Mouse (Mus musculus): ENCODE results near the gene Rilpl1. TPM values are rescaled to one million over a fixed set of nuclear protein-coding genes. Genes with fewer than 3 reads are reported as not detected.

The Rilpl1 gene
- total RNA-seq, 1 experiment = 10.1 TPM

DNA sequence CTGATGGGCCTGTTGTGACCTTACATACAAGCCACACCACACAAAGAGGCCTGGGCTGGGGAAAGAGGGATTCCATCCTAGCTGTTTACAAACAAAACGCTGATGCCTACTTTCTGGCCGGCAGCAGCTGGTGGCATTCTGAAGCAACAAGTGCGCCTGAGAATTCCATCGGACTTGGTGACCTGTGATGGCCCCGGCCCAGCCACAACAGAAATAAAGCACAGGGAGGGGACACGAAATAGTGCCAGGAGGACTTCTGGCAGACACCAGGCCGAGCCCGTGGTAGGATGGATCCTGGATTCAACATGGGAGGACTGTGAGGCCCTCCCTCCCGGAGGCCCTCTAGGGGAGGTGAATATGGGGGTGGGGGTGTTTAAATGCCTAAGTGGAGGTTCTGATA lies 2.4 kb downstream of the Rilpl1 start:
- Histone ChIP-seq H3K9ac (ENCODE audit: insufficient read depth, low read depth, low read length, poor library complexity, severe bottlenecking) (no peak overlapping the region), H3K4me1 (ENCODE audit: control insufficient read depth in 2 of 2, insufficient read depth in 2 of 2, low read length in 2 of 2, poor library complexity in 1 of 2) (peaks cover 4 to 11% of the 10 kb centered on the region in 2 experiments; a peak in 3 of 4 replicates), H3K9me3 (ENCODE audit: control insufficient read depth, insufficient read depth, low read depth, low read length) (no peaks in the 10 kb centered on the region), H3K36me3 (ENCODE audit: control insufficient read depth, insufficient read depth, low read length, poor library complexity, severe bottlenecking) (no peaks in the 10 kb centered on the region), H3K27ac (ENCODE audit: insufficient read depth, low read depth, low read length, poor library complexity, severe bottlenecking) (no peak overlapping the region), H3K4me3 (ENCODE audit: insufficient read depth in 1 of 2, low read depth in 1 of 2, low read length in 2 of 2, poor library complexity in 1 of 2, severe bottlenecking in 1 of 2) (no peak overlapping the region)
- no peak for DNase-seq (ENCODE audit: low read depth, low spot score)
- in situ Hi-C loops (cut with MboI; ENCODE audit: low sequenced_read_pairs in 2 of 2, unreplicated experiment in 2 of 2) = no loop called here
- no peak for TF ChIP-seq ZNF384 (IDR thresholded peaks at IDR 0.05; ENCODE audit: low read depth, low read length)
- no peak for TF ChIP-seq HCFC1 (IDR thresholded peaks at IDR 0.05; ENCODE audit: borderline replicate concordance, insufficient read depth, low read length)
- TF ChIP-seq CHD2 (IDR thresholded peaks at IDR 0.05; ENCODE audit: low read depth, low read length) = no peak
- TF ChIP-seq ZC3H11A (IDR thresholded peaks at IDR 0.05; ENCODE audit: borderline replicate concordance, low read depth, low read length) = no peak
- TF ChIP-seq MAFK (IDR thresholded peaks at IDR 0.05; ENCODE audit: insufficient read depth, low read depth, low read length) = no peak

DNA sequence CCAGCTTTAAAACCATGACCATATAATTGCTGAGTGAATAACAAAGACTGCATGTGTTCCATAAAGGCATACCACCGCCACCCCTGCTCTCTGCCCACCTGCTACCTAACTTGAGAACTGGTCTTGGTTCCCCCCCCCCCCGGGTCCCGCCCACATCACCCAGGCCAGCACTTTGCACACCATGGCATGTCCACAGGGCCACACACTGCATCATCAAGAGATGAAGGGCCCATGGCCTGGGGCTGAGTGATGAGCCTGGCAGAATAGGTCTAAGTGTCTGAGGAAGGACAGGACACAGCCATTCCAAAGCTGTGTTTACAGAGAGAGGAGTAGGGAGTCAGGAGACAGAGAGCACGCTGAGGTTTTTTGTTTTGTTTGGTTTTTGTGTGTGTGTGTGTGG lies 2.8 kb downstream of the Rilpl1 start:
- Histone ChIP-seq H3K9ac (ENCODE audit: insufficient read depth, low read depth, low read length, poor library complexity, severe bottlenecking) (no peak overlapping the region), H3K27ac (ENCODE audit: insufficient read depth, low read depth, low read length, poor library complexity, severe bottlenecking) (no peak overlapping the region), H3K4me3 (ENCODE audit: insufficient read depth in 1 of 2, low read depth in 1 of 2, low read length in 2 of 2, poor library complexity in 1 of 2, severe bottlenecking in 1 of 2) (no peak overlapping the region), H3K4me1 (ENCODE audit: control insufficient read depth in 2 of 2, insufficient read depth in 2 of 2, low read length in 2 of 2, poor library complexity in 1 of 2) (peaks cover 4 to 11% of the 10 kb centered on the region in 2 experiments; a peak in 3 of 4 replicates), H3K9me3 (ENCODE audit: control insufficient read depth, insufficient read depth, low read depth, low read length) (no peaks in the 10 kb centered on the region), H3K36me3 (ENCODE audit: control insufficient read depth, insufficient read depth, low read length, poor library complexity, severe bottlenecking) (no peaks in the 10 kb centered on the region)
- no peak for DNase-seq (ENCODE audit: low read depth, low spot score)
- no peak for TF ChIP-seq ZNF384 (IDR thresholded peaks at IDR 0.05; ENCODE audit: low read depth, low read length)
- TF ChIP-seq MAFK (IDR thresholded peaks at IDR 0.05; ENCODE audit: insufficient read depth, low read depth, low read length) = no peak
- no peak for TF ChIP-seq HCFC1 (IDR thresholded peaks at IDR 0.05; ENCODE audit: borderline replicate concordance, insufficient read depth, low read length)
- TF ChIP-seq ZC3H11A (IDR thresholded peaks at IDR 0.05; ENCODE audit: borderline replicate concordance, low read depth, low read length) = no peak
- no peak for TF ChIP-seq CHD2 (IDR thresholded peaks at IDR 0.05; ENCODE audit: low read depth, low read length)
- in situ Hi-C loops (cut with MboI; ENCODE audit: low sequenced_read_pairs in 2 of 2, unreplicated experiment in 2 of 2) = no loop called here

DNA sequence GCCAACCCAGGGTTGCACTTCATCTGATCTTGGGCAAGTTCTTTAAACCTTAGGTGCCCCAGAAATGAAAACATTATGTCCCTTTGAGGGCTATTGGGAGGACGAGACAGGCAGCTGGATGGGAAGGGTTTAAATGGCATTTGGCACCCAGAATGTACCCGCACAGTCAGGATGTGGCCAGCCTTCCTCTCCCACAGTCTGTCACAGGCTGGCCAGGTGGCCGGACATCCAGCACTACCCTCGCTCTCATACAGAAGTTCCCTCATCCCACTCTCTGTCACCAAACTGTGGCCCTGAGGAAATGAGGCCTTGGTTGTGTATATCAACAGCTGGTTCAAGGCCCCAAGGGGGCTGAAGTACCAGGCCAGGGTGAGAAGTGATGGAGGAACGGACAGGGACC lies 6.2 kb downstream of the Rilpl1 start:
- in situ Hi-C loops (cut with MboI; ENCODE audit: low sequenced_read_pairs in 2 of 2, unreplicated experiment in 2 of 2) = no loop called here
- Histone ChIP-seq H3K4me3 (ENCODE audit: insufficient read depth in 1 of 2, low read depth in 1 of 2, low read length in 2 of 2, poor library complexity in 1 of 2, severe bottlenecking in 1 of 2) (no peak overlapping the region), H3K9me3 (ENCODE audit: control insufficient read depth, insufficient read depth, low read depth, low read length) (no peaks in the 10 kb centered on the region), H3K4me1 (ENCODE audit: control insufficient read depth in 2 of 2, insufficient read depth in 2 of 2, low read length in 2 of 2, poor library complexity in 1 of 2) (peaks cover 4 to 9% of the 10 kb centered on the region in 2 experiments; a peak in 3 of 4 replicates), H3K9ac (ENCODE audit: insufficient read depth, low read depth, low read length, poor library complexity, severe bottlenecking) (no peak overlapping the region), H3K27ac (ENCODE audit: insufficient read depth, low read depth, low read length, poor library complexity, severe bottlenecking) (no peak overlapping the region), H3K36me3 (ENCODE audit: control insufficient read depth, insufficient read depth, low read length, poor library complexity, severe bottlenecking) (peaks cover 4% of the 10 kb centered on the region; the same call in 1 of the 2 replicates)
- TF ChIP-seq ZNF384 (IDR thresholded peaks at IDR 0.05; ENCODE audit: low read depth, low read length) = no peak
- TF ChIP-seq ZC3H11A (IDR thresholded peaks at IDR 0.05; ENCODE audit: borderline replicate concordance, low read depth, low read length) = no peak
- TF ChIP-seq HCFC1 (IDR thresholded peaks at IDR 0.05; ENCODE audit: borderline replicate concordance, insufficient read depth, low read length) = no peak
- no peak for TF ChIP-seq CHD2 (IDR thresholded peaks at IDR 0.05; ENCODE audit: low read depth, low read length)
- no peak for TF ChIP-seq MAFK (IDR thresholded peaks at IDR 0.05; ENCODE audit: insufficient read depth, low read depth, low read length)
- no peak for DNase-seq (ENCODE audit: low read depth, low spot score)

DNA sequence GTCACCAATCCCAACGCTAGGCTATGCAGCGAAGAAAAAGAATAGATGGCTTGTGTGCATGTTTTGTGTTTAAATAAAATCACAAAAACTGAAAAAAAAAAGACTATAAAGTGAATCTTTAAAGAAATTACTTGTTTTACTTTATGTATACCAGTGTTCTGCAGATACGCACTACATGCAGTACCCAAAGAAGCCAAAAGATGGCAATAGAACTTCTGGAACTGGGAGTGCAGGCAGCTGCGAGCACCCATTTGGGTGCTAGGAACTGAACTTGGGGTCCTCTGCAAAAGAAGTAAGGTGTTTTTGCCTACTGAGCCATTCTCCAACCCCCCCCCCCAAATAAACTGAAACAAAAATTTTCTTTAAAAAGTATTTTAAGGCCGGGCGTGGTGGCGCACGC lies 8.2 kb downstream of the Rilpl1 start:
- no peaks in the 10 kb centered on the region for H3K9me3 ChIP-seq (ENCODE audit: control insufficient read depth, insufficient read depth, low read depth, low read length)
- H3K9ac ChIP-seq (ENCODE audit: insufficient read depth, low read depth, low read length, poor library complexity, severe bottlenecking) = no peak overlapping the region
- TF ChIP-seq CHD2 (IDR thresholded peaks at IDR 0.05; ENCODE audit: low read depth, low read length) (no peak), HCFC1 (IDR thresholded peaks at IDR 0.05; ENCODE audit: borderline replicate concordance, insufficient read depth, low read length) (no peak), MAFK (IDR thresholded peaks at IDR 0.05; ENCODE audit: insufficient read depth, low read depth, low read length) (no peak), ZC3H11A (IDR thresholded peaks at IDR 0.05; ENCODE audit: borderline replicate concordance, low read depth, low read length) (no peak)
- in situ Hi-C loops (cut with MboI; ENCODE audit: low sequenced_read_pairs in 2 of 2, unreplicated experiment in 2 of 2) = no loop called here
- H3K4me3 ChIP-seq (ENCODE audit: insufficient read depth in 1 of 2, low read depth in 1 of 2, low read length in 2 of 2, poor library complexity in 1 of 2, severe bottlenecking in 1 of 2) = no peak overlapping the region
- H3K27ac ChIP-seq (ENCODE audit: insufficient read depth, low read depth, low read length, poor library complexity, severe bottlenecking) = no peak overlapping the region
- H3K4me1 ChIP-seq (ENCODE audit: control insufficient read depth in 2 of 2, insufficient read depth in 2 of 2, low read length in 2 of 2, poor library complexity in 1 of 2) = peaks cover 0 to under 1% of the 10 kb centered on the region in 2 experiments; a peak in 1 of 4 replicates
- DNase-seq (ENCODE audit: low read depth, low spot score) = no peak
- H3K36me3 ChIP-seq (ENCODE audit: control insufficient read depth, insufficient read depth, low read length, poor library complexity, severe bottlenecking) = peaks cover 4% of the 10 kb centered on the region; the same call in 1 of the 2 replicates

DNA sequence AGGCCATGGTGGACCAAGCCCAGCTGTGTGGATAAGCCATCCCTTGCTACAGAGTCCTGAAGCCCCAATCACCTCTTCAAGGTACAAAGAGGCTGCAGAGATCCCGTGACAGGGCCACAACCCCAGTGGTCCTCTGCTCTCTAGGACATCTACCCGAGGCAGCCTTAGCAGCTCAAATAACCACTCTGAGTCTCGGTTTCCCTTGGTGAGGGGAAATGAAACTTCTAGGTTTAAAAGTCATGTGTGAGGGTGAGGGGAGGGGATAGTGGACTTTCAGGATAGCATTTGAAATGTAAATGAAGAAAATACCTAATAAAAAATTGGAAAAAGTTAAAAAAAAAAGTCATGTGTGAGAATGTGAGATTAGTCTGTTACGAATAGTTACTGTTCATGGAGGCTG lies 9.6 kb downstream of the Rilpl1 start:
- TF ChIP-seq CHD2 (IDR thresholded peaks at IDR 0.05; ENCODE audit: low read depth, low read length) = no peak
- no peak for TF ChIP-seq HCFC1 (IDR thresholded peaks at IDR 0.05; ENCODE audit: borderline replicate concordance, insufficient read depth, low read length)
- no peak for TF ChIP-seq ZC3H11A (IDR thresholded peaks at IDR 0.05; ENCODE audit: borderline replicate concordance, low read depth, low read length)
- TF ChIP-seq ZNF384 (IDR thresholded peaks at IDR 0.05; ENCODE audit: low read depth, low read length) = no peak
- TF ChIP-seq MAFK (IDR thresholded peaks at IDR 0.05; ENCODE audit: insufficient read depth, low read depth, low read length) = no peak
- no peak overlapping the region for H3K9ac ChIP-seq (ENCODE audit: insufficient read depth, low read depth, low read length, poor library complexity, severe bottlenecking)
- H3K4me3 ChIP-seq (ENCODE audit: insufficient read depth in 1 of 2, low read depth in 1 of 2, low read length in 2 of 2, poor library complexity in 1 of 2, severe bottlenecking in 1 of 2) = no peak overlapping the region
- in situ Hi-C loops (cut with MboI; ENCODE audit: low sequenced_read_pairs in 2 of 2, unreplicated experiment in 2 of 2) = no loop called here
- H3K4me1 ChIP-seq (ENCODE audit: control insufficient read depth in 2 of 2, insufficient read depth in 2 of 2, low read length in 2 of 2, poor library complexity in 1 of 2) = no peaks in the 10 kb centered on the region
- DNase-seq (ENCODE audit: low read depth, low spot score) = no peak
- no peak overlapping the region for H3K27ac ChIP-seq (ENCODE audit: insufficient read depth, low read depth, low read length, poor library complexity, severe bottlenecking)
- peaks cover 4% of the 10 kb centered on the region; the same call in 1 of the 2 replicates for H3K36me3 ChIP-seq (ENCODE audit: control insufficient read depth, insufficient read depth, low read length, poor library complexity, severe bottlenecking)
- H3K9me3 ChIP-seq (ENCODE audit: control insufficient read depth, insufficient read depth, low read depth, low read length) = no peaks in the 10 kb centered on the region
